Mouse (Mus musculus) mammary gland, adult 2 months (tissue): ENCODE results near the gene Fgd4. TPM values are rescaled to one million over a fixed set of nuclear protein-coding genes. Genes with fewer than 3 reads are reported as not detected.

ENCODE experiments used
- polyA plus RNA-seq: library from polyadenylated mRNA; depleted of rRNA; stranded (reverse); fragments of >200 nt; gene quantifications from 2 replicates; pipeline ENCODE4 v1.2.3, GENCODE M21; 2012; ENCODE audit warnings: low replicate concordance; rRNA removed

Gene Fgd4
- polyA plus RNA-seq = 1.2 and 2.7 TPM in 2 replicates

DNA sequence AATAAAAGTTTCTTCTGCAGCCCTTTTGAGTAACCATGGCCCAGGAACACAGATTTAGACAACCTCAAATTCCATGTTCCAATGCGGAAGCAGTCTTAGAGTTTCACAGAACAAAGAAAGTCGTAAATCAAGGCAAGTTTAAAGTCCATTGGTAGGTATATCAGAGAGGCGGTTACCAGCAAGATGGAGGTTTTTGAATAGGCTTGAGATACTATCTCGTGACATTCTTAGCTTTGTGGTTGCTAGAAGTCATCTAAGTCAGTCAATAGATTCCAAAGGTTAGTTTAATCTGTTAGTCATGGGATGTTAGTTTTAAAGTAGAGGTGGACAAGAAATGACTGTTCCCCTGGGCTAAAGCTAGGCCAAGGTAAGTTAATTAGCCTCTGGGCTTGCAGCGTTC is at the start of gene Fgd4:
Gene Fgd4 (minus strand): TSS at position 89 of the 400 bp plus-strand sequence.

Other genes with a start within 250 kb of the Fgd4 start
- gene Dnm1l, start 241.6 kb downstream of the Fgd4 start, polyA plus RNA-seq = 5.0 and 12.8 TPM in 2 replicates
- not detected in 2 replicates for gene Olfr19, start 75.9 kb upstream of the Fgd4 start, polyA plus RNA-seq
- 0.24 TPM in 1 of 2 replicates, not detected in the other for gene Spag6l, start 228.9 kb upstream of the Fgd4 start, polyA plus RNA-seq